Mouse (Mus musculus): Measurements from ENCODE around the gene Serpina3m. TPM values are rescaled to one million over a fixed set of nuclear protein-coding genes. Genes with fewer than 3 reads are reported as not detected.
"Not testable (repeated sequence)": the region's sequence is repeated elsewhere in the genome, so short reads cannot be mapped to it uniquely, and the experiment has no call there.

The Serpina3m gene
- polyA plus RNA-seq (2015; fragmentation: Nextera tagmentation; extraction: Ambion mirVana): 0.24 TPM in 1 of 2 replicates, not detected in the other

GRCm38 (mm10) chr12:104338226-104338625, at the start of gene Serpina3m, which contains the start of gene Serpina3k:
Serpina3m (plus strand) TSS chr12:104338486.
Serpina3k (plus strand) TSS chr12:104338486.
- not testable (repeated sequence) for ATAC-seq (ENCODE audit: insufficient read depth); H3K4me2 ChIP-seq; H3K27ac ChIP-seq (replicated peaks); H3K36me3 ChIP-seq (replicated peaks); H3K4me3 ChIP-seq (replicated peaks); H3K9me3 ChIP-seq (replicated peaks); H3K4me1 ChIP-seq (replicated peaks); H3K9ac ChIP-seq; H3K27me3 ChIP-seq
- WGBS (ENCODE audit: insufficient replicate concordance): 48% methylated on average over 3 of the region's 3 CpGs

DNA sequence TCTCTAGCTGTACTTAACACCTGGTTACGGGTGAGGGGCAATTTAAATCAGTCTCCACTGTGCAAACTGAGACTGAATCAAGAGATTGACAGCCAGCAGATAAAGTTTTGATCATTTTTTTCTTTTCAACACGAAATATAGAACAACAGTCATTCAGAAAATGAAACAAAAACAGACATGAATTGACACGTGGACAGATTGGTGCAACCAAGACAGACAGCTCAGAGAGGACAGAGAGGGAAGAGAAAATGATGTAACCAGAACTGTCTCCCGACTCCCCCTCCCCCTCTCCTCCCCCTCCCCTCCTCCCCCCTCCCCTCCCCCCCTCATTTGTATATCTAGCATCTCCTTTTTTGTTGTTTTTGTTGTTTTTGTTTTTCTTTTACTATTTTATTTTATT, 48.4 kb upstream of the Serpina3m start:
- Histone ChIP-seq H3K4me1 (replicated peaks) (no peaks in the 10 kb centered on the region), H3K9ac (no peak overlapping the region), H3K36me3 (replicated peaks) (no peaks in the 10 kb centered on the region), H3K4me3 (replicated peaks) (no peak overlapping the region), H3K27me3 (no peaks in the 10 kb centered on the region), H3K4me2 (no peak overlapping the region), H3K27ac (replicated peaks) (no peak overlapping the region), H3K9me3 (replicated peaks) (no peaks in the 10 kb centered on the region)
- ATAC-seq (ENCODE audit: insufficient read depth): no peak
- WGBS (ENCODE audit: insufficient replicate concordance): 29% methylated on average over 4 of the region's 4 CpGs

DNA sequence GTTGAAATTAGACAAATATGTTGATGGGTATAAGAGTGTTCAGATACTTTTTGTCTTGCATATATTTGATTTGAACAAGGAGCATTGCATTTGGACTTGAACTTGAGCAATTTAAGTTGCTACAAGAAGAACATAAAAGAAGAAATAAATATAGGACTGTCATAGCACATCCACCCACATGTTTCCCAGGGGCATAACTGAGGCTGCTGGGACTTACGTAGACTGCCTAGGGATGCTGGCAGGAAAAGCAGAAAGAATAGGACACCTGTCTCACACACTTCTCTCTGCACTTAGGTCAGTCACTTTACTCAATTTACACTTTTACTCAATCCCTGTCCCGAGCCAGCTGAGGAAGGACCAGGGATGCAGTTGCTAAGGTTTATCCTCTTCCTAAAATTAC, 44.3 kb upstream of the Serpina3m start:
- no peak overlapping the region for H3K4me2 ChIP-seq
- no peak overlapping the region for H3K9ac ChIP-seq
- no peaks in the 10 kb centered on the region for H3K4me1 ChIP-seq (replicated peaks)
- H3K27ac ChIP-seq (replicated peaks): no peak overlapping the region
- no peak for ATAC-seq (ENCODE audit: insufficient read depth)
- H3K9me3 ChIP-seq (replicated peaks): no peaks in the 10 kb centered on the region
- no peaks in the 10 kb centered on the region for H3K36me3 ChIP-seq (replicated peaks)
- no peaks in the 10 kb centered on the region for H3K27me3 ChIP-seq
- no peak overlapping the region for H3K4me3 ChIP-seq (replicated peaks)
- 65% methylated on average over 2 of the region's 2 CpGs for WGBS (ENCODE audit: insufficient replicate concordance)

DNA sequence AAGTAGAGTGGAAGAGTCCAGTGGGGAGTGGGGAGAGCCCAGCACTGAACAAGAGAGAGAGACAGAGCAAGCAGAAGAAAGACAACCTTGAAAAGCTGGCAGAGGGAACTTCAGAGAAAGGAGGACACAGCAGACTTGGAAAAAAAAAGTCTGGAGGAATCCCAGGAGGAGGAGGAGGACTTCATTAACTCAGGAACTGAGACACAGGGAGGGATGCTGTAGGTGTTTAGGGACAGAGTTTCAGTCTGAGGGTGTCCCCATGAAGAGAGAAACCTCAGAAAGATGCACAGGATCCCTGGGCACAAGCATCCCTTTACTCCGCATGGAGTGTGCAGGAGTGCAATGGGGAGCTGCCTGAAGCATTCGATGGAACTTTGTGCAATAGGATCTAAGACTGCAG, 40.2 kb upstream of the Serpina3m start:
- ATAC-seq (ENCODE audit: insufficient read depth): no peak
- H3K27me3 ChIP-seq: no peaks in the 10 kb centered on the region

GRCm38 (mm10) chr12:104305991-104306390, 32.3 kb upstream of the Serpina3m start:
- Histone ChIP-seq H3K36me3 (replicated peaks) (no peaks in the 10 kb centered on the region), H3K27me3 (no peaks in the 10 kb centered on the region), H3K27ac (replicated peaks) (no peak overlapping the region), H3K9ac (no peak overlapping the region), H3K4me1 (replicated peaks) (no peaks in the 10 kb centered on the region), H3K9me3 (replicated peaks) (no peaks in the 10 kb centered on the region), H3K4me2 (no peak overlapping the region), H3K4me3 (replicated peaks) (no peak overlapping the region)
- WGBS (ENCODE audit: insufficient replicate concordance): 60% methylated on average over 4 of the region's 4 CpGs
- ATAC-seq (ENCODE audit: insufficient read depth): no peak

More for the DNA sequence above, 40.2 kb upstream of the Serpina3m start:
- Histone ChIP-seq H3K36me3 (replicated peaks) (no peaks in the 10 kb centered on the region), H3K27ac (replicated peaks) (no peak overlapping the region), H3K9ac (no peak overlapping the region), H3K4me1 (replicated peaks) (no peaks in the 10 kb centered on the region), H3K9me3 (replicated peaks) (no peaks in the 10 kb centered on the region), H3K4me3 (replicated peaks) (no peak overlapping the region), H3K4me2 (no peak overlapping the region)
- WGBS (ENCODE audit: insufficient replicate concordance): 54% methylated on average over 2 of the region's 2 CpGs

- H3K4me1 ChIP-seq (replicated peaks): no peaks in the 10 kb centered on the region
- H3K9me3 ChIP-seq (replicated peaks): no peaks in the 10 kb centered on the region
- no peak for ATAC-seq (ENCODE audit: insufficient read depth)
- H3K9ac ChIP-seq: no peak within 1 kb of the TSS
- no peak within 1 kb of the TSS for H3K4me3 ChIP-seq (replicated peaks)
- 38% methylated on average over 1 of the region's 1 CpGs for WGBS (ENCODE audit: insufficient replicate concordance)
- H3K36me3 ChIP-seq (replicated peaks): no peaks in the 10 kb centered on the region
- no peaks in the 10 kb centered on the region for H3K27me3 ChIP-seq
- no peak within 1 kb of the TSS for H3K4me2 ChIP-seq
- no peak within 1 kb of the TSS for H3K27ac ChIP-seq (replicated peaks)
These were observed 24.0 kb upstream of the Serpina3m start, which contains the start of gene Serpina3j for GRCm38 (mm10) chr12:104314253-104314652. Serpina3j (plus strand) TSS chr12:104314553.

DNA sequence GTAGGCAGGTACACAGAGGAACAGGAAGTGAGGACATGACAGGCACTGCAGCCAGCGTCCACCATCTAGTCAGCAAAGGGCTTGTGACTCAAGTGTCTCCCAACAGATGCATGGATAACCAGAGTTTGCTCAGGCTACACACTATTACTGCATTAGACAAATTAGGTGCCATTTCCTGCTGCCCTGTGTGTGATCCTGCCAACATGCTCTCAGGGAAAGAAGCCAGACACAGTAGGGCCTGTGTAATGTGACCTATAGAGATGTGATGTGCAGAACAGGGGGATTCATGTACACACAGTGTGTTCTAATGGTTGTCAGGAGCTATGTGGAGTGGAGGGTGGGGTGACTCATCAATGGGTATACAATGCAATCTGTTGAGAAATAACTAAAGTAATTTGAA, 15.8 kb upstream of the Serpina3m start:
- Histone ChIP-seq H3K27ac (replicated peaks) (no peak overlapping the region), H3K4me2 (no peak overlapping the region), H3K4me3 (replicated peaks) (no peak overlapping the region), H3K9ac (no peak overlapping the region), H3K36me3 (replicated peaks) (no peaks in the 10 kb centered on the region), H3K4me1 (replicated peaks) (no peaks in the 10 kb centered on the region), H3K27me3 (no peaks in the 10 kb centered on the region), H3K9me3 (replicated peaks) (no peaks in the 10 kb centered on the region)
- ATAC-seq (ENCODE audit: insufficient read depth): no peak
- 39% methylated on average over 1 of the region's 1 CpGs for WGBS (ENCODE audit: insufficient replicate concordance)

GRCm38 (mm10) chr12:104331701-104332100, 6.6 kb upstream of the Serpina3m start:
- no peak for ATAC-seq (ENCODE audit: insufficient read depth)
- H3K4me1 ChIP-seq (replicated peaks): no peaks in the 10 kb centered on the region
- whole genome bisulfite sequencing (ENCODE audit: insufficient replicate concordance): 48% methylated on average over 1 of the region's 1 CpGs

DNA sequence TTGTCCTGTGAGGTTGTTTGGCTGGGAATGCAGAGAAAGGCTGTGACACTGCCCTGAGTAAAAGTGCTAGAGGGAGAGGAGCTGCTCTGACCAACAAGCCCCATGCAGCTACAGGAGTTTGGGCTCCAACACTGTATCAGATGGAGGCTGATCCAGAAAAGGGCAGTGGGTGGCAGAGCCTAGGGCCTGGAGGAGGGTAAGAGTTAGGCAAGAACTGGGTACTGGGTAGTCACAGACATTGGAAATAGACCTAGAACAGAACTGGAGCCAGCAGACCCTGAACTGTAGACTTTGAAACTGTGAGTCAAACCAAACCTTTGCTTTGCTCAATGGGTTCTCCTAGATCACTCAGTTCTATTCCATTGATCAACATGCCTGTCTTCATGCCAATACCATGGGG, 1.4 kb upstream of the Serpina3m start:
- ATAC-seq (ENCODE audit: insufficient read depth); H3K27me3 ChIP-seq; H3K9me3 ChIP-seq (replicated peaks); H3K4me3 ChIP-seq (replicated peaks); H3K27ac ChIP-seq (replicated peaks); H3K9ac ChIP-seq; H3K4me2 ChIP-seq; H3K36me3 ChIP-seq (replicated peaks); H3K4me1 ChIP-seq (replicated peaks): not testable (repeated sequence)

More at GRCm38 (mm10) chr12:104331701-104332100, 6.6 kb upstream of the Serpina3m start:
- Histone ChIP-seq H3K4me2 (no peak overlapping the region), H3K9me3 (replicated peaks) (no peaks in the 10 kb centered on the region), H3K36me3 (replicated peaks) (no peaks in the 10 kb centered on the region), H3K9ac (no peak overlapping the region), H3K27me3 (no peaks in the 10 kb centered on the region), H3K4me3 (replicated peaks) (no peak overlapping the region), H3K27ac (replicated peaks) (no peak overlapping the region)

GRCm38 (mm10) chr12:104338705-104339104, 419 bp downstream of the Serpina3m start:
- ATAC-seq (ENCODE audit: insufficient read depth): no peak
- Histone ChIP-seq H3K36me3 (replicated peaks) (no peaks in the 10 kb centered on the region), H3K4me3 (replicated peaks) (no peak overlapping the region), H3K9me3 (replicated peaks) (no peaks in the 10 kb centered on the region), H3K9ac (no peak overlapping the region), H3K4me2 (no peak overlapping the region), H3K4me1 (replicated peaks) (no peaks in the 10 kb centered on the region), H3K27me3 (no peaks in the 10 kb centered on the region), H3K27ac (replicated peaks) (no peak overlapping the region)
- WGBS (ENCODE audit: insufficient replicate concordance): 55% methylated on average over 3 of the region's 3 CpGs

GRCm38 (mm10) chr12:104342489-104342888, 4.2 kb downstream of the Serpina3m start:
- H3K36me3 ChIP-seq (replicated peaks); H3K9me3 ChIP-seq (replicated peaks); H3K4me2 ChIP-seq; H3K27ac ChIP-seq (replicated peaks); H3K4me3 ChIP-seq (replicated peaks); ATAC-seq (ENCODE audit: insufficient read depth); H3K9ac ChIP-seq; H3K27me3 ChIP-seq; H3K4me1 ChIP-seq (replicated peaks): not testable (repeated sequence)

- no peak for ATAC-seq (ENCODE audit: insufficient read depth)
- 69% methylated on average over 2 of the region's 2 CpGs for WGBS (ENCODE audit: insufficient replicate concordance)
- no peaks in the 10 kb centered on the region for H3K27me3 ChIP-seq
These were observed 6.9 kb downstream of the Serpina3m start for GRCm38 (mm10) chr12:104345181-104345580.

More at GRCm38 (mm10) chr12:104345181-104345580, 6.9 kb downstream of the Serpina3m start:
- Histone ChIP-seq H3K36me3 (replicated peaks) (no peaks in the 10 kb centered on the region), H3K4me3 (replicated peaks) (no peak overlapping the region), H3K4me1 (replicated peaks) (no peaks in the 10 kb centered on the region), H3K9me3 (replicated peaks) (no peaks in the 10 kb centered on the region), H3K4me2 (no peak overlapping the region), H3K27ac (replicated peaks) (no peak overlapping the region), H3K9ac (no peak overlapping the region)

Data from liver, embryonic 15.5 days (tissue).